Mouse (Mus musculus) heart, postnatal 0 days (tissue): Measurements from ENCODE around the gene Edn3.

Source experiments
- CTCF ChIP-seq: IDR thresholded peaks from 2 replicates; pipeline ENCODE4 v1.5.1; 2016; ENCODE audit warnings: antibody characterized with exemption, control low read depth, low read depth
- EP300 ChIP-seq: IDR thresholded peaks from 2 replicates; pipeline ENCODE4 v1.6.1; 2016; ENCODE audit warnings: antibody characterized with exemption, low read depth

DNA sequence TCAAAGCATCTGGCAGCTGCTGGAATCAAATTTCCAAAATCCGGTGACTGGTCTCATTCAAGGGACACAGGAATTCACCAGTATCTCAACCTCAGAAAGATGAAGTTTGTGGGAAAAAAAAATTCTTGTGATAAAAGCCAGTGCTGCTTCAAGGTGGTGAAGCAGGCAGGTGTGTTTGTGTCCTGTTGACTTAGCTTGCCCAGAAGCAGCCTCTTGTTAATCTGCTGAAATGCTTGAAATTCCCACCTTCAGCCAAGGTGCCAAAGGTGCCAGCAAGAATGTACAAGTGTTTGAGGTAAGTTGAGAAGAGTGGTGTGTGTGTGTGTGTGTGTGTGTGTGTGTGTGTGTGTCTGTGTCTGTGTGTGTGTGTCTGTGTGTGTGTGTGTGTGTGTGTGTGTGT, 6.2 kb upstream of the Edn3 start:
- TF ChIP-seq CTCF (no peak), EP300 (no peak)
